Comparison of ENCODE assay signal across 18 mouse cellular contexts in genomic region chr17:67412546-67413250, GRCm38 (mm10).
"Had no signal": no experiment of that assay in that cellular context is flagged by ENCODE, and none has a peak within 500 bp of the region (broad histone marks: within the 10 kb centered on the region; RNA-seq: fewer than 3 reads in every experiment).

No protein-coding gene starts in this region.

- ATAC-seq: midbrain, embryonic 16.5 days had no signal

- H3K4me3 ChIP-seq: midbrain, embryonic 10.5 days; midbrain, embryonic 12.5 days; myocyte; neural tube, embryonic 13.5 days; neural tube, embryonic 15.5 days had no signal

- H3K27me3 ChIP-seq: midbrain, embryonic 12.5 days; neural tube, embryonic 13.5 days; neural tube, embryonic 15.5 days had no signal

- H3K27ac ChIP-seq: midbrain, embryonic 10.5 days; midbrain, embryonic 12.5 days; neural tube, embryonic 13.5 days; neural tube, embryonic 15.5 days had no signal

- H3K36me3 ChIP-seq: midbrain, embryonic 10.5 days; midbrain, embryonic 12.5 days; neural tube, embryonic 13.5 days; neural tube, embryonic 15.5 days had no signal

- H3K4me1 ChIP-seq: midbrain, embryonic 10.5 days; midbrain, embryonic 12.5 days; neural tube, embryonic 13.5 days; neural tube, embryonic 15.5 days had no signal

- H3K9me3 ChIP-seq: midbrain, embryonic 10.5 days; midbrain, embryonic 12.5 days; neural tube, embryonic 13.5 days; neural tube, embryonic 15.5 days had no signal

- DNase-seq: lung, adult 18-20 months; lung, embryonic 14.5 days; lung, postnatal 10 days; lung, postnatal 4 days; midbrain, embryonic 14.5 days; retina, postnatal 1 day; right cerebral cortex, postnatal 25 days; right cerebral cortex, postnatal 4 days; spleen, adult 18-20 months; thymus, adult 18-20 months; thymus, postnatal 14 days; thymus, postnatal 36 days had no signal
